Mouse (Mus musculus) MEL (cell line): ENCODE measurements around the gene Arpc1b.

Experiments used
- CTCF ChIP-seq, 3 experiments: IDR thresholded peaks in 2 of 3; conservative IDR thresholded peaks in 1 of 3; 2 replicates each; pipeline ENCODE4 v1.5.1; 2011 to 2012; ENCODE audit warnings: low read length in 3 of 3, low read depth in 2 of 3, mild to moderate bottlenecking in 2 of 3, improper control_type of control experiment in 1 of 3, inconsistent platforms in 1 of 3, mixed read lengths in 1 of 3, moderate library complexity in 1 of 3; ENCODE audit not compliant: control insufficient read depth in 1 of 3, insufficient read depth in 1 of 3, poor library complexity in 1 of 3, severe bottlenecking in 1 of 3
- ETS1 ChIP-seq: IDR thresholded peaks from 2 replicates; pipeline ENCODE4 v1.6.1; 2012; ENCODE audit warnings: low read depth, mild to moderate bottlenecking, inconsistent platforms, low read length, improper control_type of control experiment, moderate library complexity
- GATA1 ChIP-seq: IDR thresholded peaks from 2 replicates; pipeline ENCODE4 v1.6.1; 2011; ENCODE audit warnings: low read depth, low read length, improper control_type of control experiment
- HCFC1 ChIP-seq: IDR thresholded peaks from 2 replicates; pipeline ENCODE4 v1.6.1; 2012; ENCODE audit warnings: low read depth, mild to moderate bottlenecking, inconsistent platforms, low read length, improper control_type of control experiment, moderate library complexity
- NELFE ChIP-seq: IDR thresholded peaks from 2 replicates; pipeline ENCODE4 v1.6.1; 2011; ENCODE audit warnings: low read depth, low read length, improper control_type of control experiment
- POLR2A ChIP-seq, 2 experiments: IDR thresholded peaks; 2 replicates each; pipeline ENCODE4 v1.6.1; 2011 to 2012; ENCODE audit warnings: low read length in 2 of 2, mild to moderate bottlenecking in 2 of 2, control low read depth in 1 of 2, improper control_type of control experiment in 1 of 2, low read depth in 1 of 2, moderate library complexity in 1 of 2; ENCODE audit not compliant: control insufficient read depth in 1 of 2, insufficient read depth in 1 of 2, poor library complexity in 1 of 2
- RAD21 ChIP-seq: IDR thresholded peaks from 2 replicates; pipeline ENCODE4 v1.6.1; 2011; ENCODE audit warnings: mild to moderate bottlenecking, low read depth, low read length, improper control_type of control experiment
- SIN3A ChIP-seq: IDR thresholded peaks from 2 replicates; pipeline ENCODE4 v1.6.1; 2012; ENCODE audit warnings: low read length, improper control_type of control experiment, inconsistent platforms
- TAL1 ChIP-seq: IDR thresholded peaks from 2 replicates; pipeline ENCODE4 v1.6.1; 2012; ENCODE audit warnings: mild to moderate bottlenecking, inconsistent platforms, low read length, moderate library complexity, mixed read lengths
- TBP ChIP-seq: IDR thresholded peaks from 2 replicates; pipeline ENCODE4 v1.8.0; 2011; ENCODE audit warnings: low read depth, low read length, improper control_type of control experiment
- USF1 ChIP-seq: IDR thresholded peaks from 2 replicates; pipeline ENCODE4 v1.6.1; 2014; ENCODE audit warnings: low read depth, mild to moderate bottlenecking, inconsistent platforms, low read length, improper control_type of control experiment, moderate library complexity
- ZKSCAN1 ChIP-seq: IDR thresholded peaks from 2 replicates; pipeline ENCODE4 v1.6.1; 2012; ENCODE audit warnings: low read depth, mild to moderate bottlenecking, inconsistent platforms, low read length, improper control_type of control experiment, moderate library complexity

DNA sequence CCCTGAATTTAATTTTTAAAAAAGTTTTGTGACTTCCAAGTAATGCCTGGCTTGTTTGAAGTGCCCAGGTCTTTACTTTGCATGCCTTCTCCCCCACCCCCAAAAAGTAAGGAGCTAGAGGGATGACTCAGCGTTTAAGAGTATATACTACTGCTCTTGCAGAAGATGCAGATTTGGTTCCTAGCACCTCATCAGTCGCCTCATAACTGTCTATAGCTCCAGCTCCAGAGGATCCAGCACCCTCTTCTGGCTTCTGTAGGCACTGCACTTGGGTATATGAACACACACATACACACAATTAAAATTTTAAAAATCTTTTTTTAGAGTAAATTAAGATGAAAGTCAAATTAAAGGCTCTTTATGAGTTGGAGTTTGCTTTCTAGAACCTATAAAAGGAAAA is 25.8 kb upstream of the Arpc1b start:
- TF ChIP-seq HCFC1, result no peak
- TF ChIP-seq TBP, result no peak
- peak; percentile 31 to 38 (median 37); a peak in 5 of 6 replicates for TF ChIP-seq CTCF (IDR thresholded peaks at IDR 0.05 in 2 of 3, conservative IDR thresholded peaks at IDR 0.05 in 1 of 3; ENCODE audit: control insufficient read depth in 1 of 3, insufficient read depth in 1 of 3, low read depth in 2 of 3, low read length in 3 of 3, poor library complexity in 1 of 3, severe bottlenecking in 1 of 3)
- TF ChIP-seq ZKSCAN1, result no peak
- no peak for TF ChIP-seq RAD21
- TF ChIP-seq GATA1, result no peak
- TF ChIP-seq NELFE, result no peak
- TF ChIP-seq SIN3A, result no peak
- TF ChIP-seq ETS1, result no peak
- no peak for TF ChIP-seq POLR2A (IDR thresholded peaks at IDR 0.05; ENCODE audit: control insufficient read depth in 1 of 2, insufficient read depth in 1 of 2, low read depth in 1 of 2, low read length in 2 of 2, poor library complexity in 1 of 2)
- TF ChIP-seq USF1, result no peak
- no peak for TF ChIP-seq TAL1
